Mouse (Mus musculus) forebrain, embryonic 11.5 days (tissue): ENCODE measurements around the gene Tmem119. TPM values are rescaled to one million over a fixed set of nuclear protein-coding genes. Genes with fewer than 3 reads are reported as not detected.
"Not testable (repeated sequence)": the region's sequence is repeated elsewhere in the genome, so short reads cannot be mapped to it uniquely, and the experiment has no call there.

ENCODE experiments used
- ATAC-seq: fragments of 200-750 bp; cut with Nextera tagmentation; replicated peaks from 2 replicates; pipeline ENCODE4 v1.8.0; 2017; ENCODE audit warnings: moderate TSS enrichment; ENCODE audit not compliant: low FRiP score
- DNase-seq: peaks from one replicate; pipeline ENCODE4 v3.0.0-alpha.2; 2017; ENCODE audit warnings: low spot score
- H3K27ac ChIP-seq: fragments of 300-500 bp; sonication (generic); 2 replicates; pipeline ENCODE4 v1.5.1; 2014; ENCODE audit warnings: low read depth, low read length
- H3K27me3 ChIP-seq: fragments of 300-500 bp; sonication (generic); 2 replicates; pipeline ENCODE4 v1.6.1; 2014; ENCODE audit warnings: mild to moderate bottlenecking, low read length, mixed read lengths; ENCODE audit not compliant: control insufficient read depth, insufficient read depth
- H3K36me3 ChIP-seq: fragments of 300-500 bp; sonication (generic); 2 replicates; pipeline ENCODE4 v1.6.1; 2014; ENCODE audit warnings: mild to moderate bottlenecking, low read length, moderate library complexity, mixed read lengths; ENCODE audit not compliant: control insufficient read depth, insufficient read depth
- H3K4me1 ChIP-seq: fragments of 300-500 bp; sonication (generic); replicated peaks from 2 replicates; pipeline ENCODE4 v1.6.1; 2014; ENCODE audit warnings: low read length, mixed read lengths; ENCODE audit not compliant: control insufficient read depth, insufficient read depth
- H3K4me2 ChIP-seq: fragments of 300-500 bp; sonication (generic); 2 replicates; pipeline ENCODE4 v1.6.1; 2014; ENCODE audit warnings: low read depth, mild to moderate bottlenecking, low read length, moderate library complexity, mixed read lengths; ENCODE audit not compliant: severe bottlenecking
- H3K4me3 ChIP-seq: fragments of 300-500 bp; sonication (generic); 2 replicates; pipeline ENCODE4 v1.5.1; 2014; ENCODE audit warnings: low read depth, low read length
- H3K9ac ChIP-seq: fragments of 300-500 bp; sonication (generic); 2 replicates; pipeline ENCODE4 v1.6.1; 2014; ENCODE audit warnings: low read length
- H3K9me3 ChIP-seq: fragments of 300-500 bp; sonication (generic); 2 replicates; pipeline ENCODE4 v1.6.1; 2016; ENCODE audit warnings: low read length, mixed read lengths; ENCODE audit not compliant: control insufficient read depth
- WGBS: fragments of 180-500 bp; shearing (Covaris S2); extraction: QIAGEN DNeasy Blood & Tissue Kit; methylation state at CpG from one replicate; pipeline ENCODE4 v1.1.7; 2014; 5-methylcytosine and 5-hydroxymethylcytosine counted together
- polyA plus RNA-seq: library from polyadenylated mRNA; unstranded; fragments of >200 nt; fragmentation: Nextera tagmentation; extraction: Ambion mirVana; gene quantifications from 2 replicates; pipeline ENCODE4 v1.2.1, GENCODE M21; 2014

The Tmem119 gene
- polyA plus RNA-seq, 1 experiment from 2014 or later, result 11.6 TPM

- H3K27me3 ChIP-seq, result no peaks in the 10 kb centered on the region
- H3K27ac ChIP-seq, result no peak overlapping the region
- no peaks in the 10 kb centered on the region for H3K9me3 ChIP-seq
- no peak overlapping the region for H3K9ac ChIP-seq
- peaks cover 4% of the 10 kb centered on the region; the same call in 1 of the 2 replicates for H3K36me3 ChIP-seq
- H3K4me2 ChIP-seq, result no peak overlapping the region
- no peak for ATAC-seq
- WGBS, result 89% methylated on average over 7 of the region's 7 CpGs
- H3K4me1 ChIP-seq, result no peaks in the 10 kb centered on the region; the same call in 1 of the 2 replicates
- no peak overlapping the region for H3K4me3 ChIP-seq
- DNase-seq, result no peak
Observed at GRCm38 (mm10) chr5:113781254-113781653, 19.1 kb downstream of the Tmem119 start.

- peaks cover 7% of the 10 kb centered on the region; the same call in 1 of the 2 replicates for H3K36me3 ChIP-seq
- 93% methylated on average over 5 of the region's 5 CpGs for WGBS
- H3K27ac ChIP-seq, result no peak overlapping the region
- H3K4me1 ChIP-seq, result no peaks in the 10 kb centered on the region; the same call in 1 of the 2 replicates
- H3K4me2 ChIP-seq, result no peak overlapping the region
- H3K9me3 ChIP-seq, result no peaks in the 10 kb centered on the region
- H3K9ac ChIP-seq, result no peak overlapping the region
- no peak for DNase-seq
- ATAC-seq, result no peak
- no peaks in the 10 kb centered on the region for H3K27me3 ChIP-seq
- no peak overlapping the region for H3K4me3 ChIP-seq
Observed at GRCm38 (mm10) chr5:113780763-113781162, 19.6 kb downstream of the Tmem119 start.

GRCm38 (mm10) chr5:113780082-113780752 lies 20.1 kb downstream of the Tmem119 start:
- DNase-seq (no peak), ATAC-seq (no peak)
- H3K4me3 ChIP-seq, result no peak overlapping the region
- no peak overlapping the region for H3K27ac ChIP-seq
- WGBS, result 91% methylated on average over 3 of the region's 3 CpGs
- H3K9me3 ChIP-seq, result no peaks in the 10 kb centered on the region
- H3K4me1 ChIP-seq, result no peaks in the 10 kb centered on the region; the same call in 1 of the 2 replicates
- no peaks in the 10 kb centered on the region for H3K27me3 ChIP-seq
- H3K36me3 ChIP-seq, result peaks cover 7% of the 10 kb centered on the region; the same call in 1 of the 2 replicates
- H3K4me2 ChIP-seq, result no peak overlapping the region
- no peak overlapping the region for H3K9ac ChIP-seq

GRCm38 (mm10) chr5:113779569-113779968 lies 20.7 kb downstream of the Tmem119 start:
- DNase-seq, result no peak
- Histone ChIP-seq H3K4me1 (no peaks in the 10 kb centered on the region; the same call in 1 of the 2 replicates), H3K36me3 (peaks cover 7% of the 10 kb centered on the region; the same call in 1 of the 2 replicates), H3K27ac (no peak overlapping the region), H3K4me2 (no peak overlapping the region), H3K27me3 (no peaks in the 10 kb centered on the region), H3K9ac (no peak overlapping the region), H3K4me3 (no peak overlapping the region), H3K9me3 (no peaks in the 10 kb centered on the region)
- ATAC-seq, result no peak
- 86% methylated on average over 5 of the region's 5 CpGs for WGBS

GRCm38 (mm10) chr5:113777728-113778127 lies 22.6 kb downstream of the Tmem119 start:
- not testable (repeated sequence) for H3K4me2 ChIP-seq, H3K9me3 ChIP-seq, ATAC-seq, H3K36me3 ChIP-seq, H3K4me1 ChIP-seq, H3K9ac ChIP-seq, DNase-seq, H3K4me3 ChIP-seq, H3K27me3 ChIP-seq, H3K27ac ChIP-seq
- 92% methylated on average over 8 of the region's 8 CpGs for WGBS

GRCm38 (mm10) chr5:113776896-113777226 lies 23.5 kb downstream of the Tmem119 start:
- H3K9ac ChIP-seq, result no peak overlapping the region

GRCm38 (mm10) chr5:113776128-113776895 lies 24.0 kb downstream of the Tmem119 start:
- Histone ChIP-seq H3K9me3 (no peaks in the 10 kb centered on the region), H3K4me2 (no peak overlapping the region), H3K27me3 (no peaks in the 10 kb centered on the region), H3K9ac (no peak overlapping the region), H3K36me3 (peaks cover 7% of the 10 kb centered on the region; the same call in 1 of the 2 replicates), H3K4me3 (no peak overlapping the region), H3K27ac (no peak overlapping the region), H3K4me1 (no peaks in the 10 kb centered on the region)
- no peak for ATAC-seq
- DNase-seq, result no peak
- WGBS, result 93% methylated on average over 15 of the region's 15 CpGs

More at GRCm38 (mm10) chr5:113776896-113777226, 23.5 kb downstream of the Tmem119 start:
- H3K27ac ChIP-seq, result no peak overlapping the region
- no peak overlapping the region for H3K4me3 ChIP-seq
- peaks cover 7% of the 10 kb centered on the region; the same call in 1 of the 2 replicates for H3K36me3 ChIP-seq
- ATAC-seq (no peak), DNase-seq (no peak)
- no peaks in the 10 kb centered on the region for H3K9me3 ChIP-seq
- no peak overlapping the region for H3K4me2 ChIP-seq
- H3K27me3 ChIP-seq, result no peaks in the 10 kb centered on the region
- 88% methylated on average over 8 of the region's 8 CpGs for WGBS
- no peaks in the 10 kb centered on the region for H3K4me1 ChIP-seq

GRCm38 (mm10) chr5:113775585-113775984 lies 24.7 kb downstream of the Tmem119 start:
- H3K27ac ChIP-seq, result no peak overlapping the region
- H3K4me3 ChIP-seq, result no peak overlapping the region
- 92% methylated on average over 10 of the region's 10 CpGs for WGBS
- H3K9ac ChIP-seq, result no peak overlapping the region
- no peak overlapping the region for H3K4me2 ChIP-seq
- H3K4me1 ChIP-seq, result no peaks in the 10 kb centered on the region
- H3K36me3 ChIP-seq, result peaks cover 7% of the 10 kb centered on the region; the same call in 1 of the 2 replicates
- DNase-seq (no peak), ATAC-seq (no peak)
- H3K27me3 ChIP-seq, result no peaks in the 10 kb centered on the region
- H3K9me3 ChIP-seq, result no peaks in the 10 kb centered on the region
